Mouse (Mus musculus): ENCODE results near the gene F930015N05Rik. TPM values are rescaled to one million over a fixed set of nuclear protein-coding genes. Genes with fewer than 3 reads are reported as not detected.
A peak's percentile ranks its signal among the peaks of the same experiment; 100 is the strongest.

F930015N05Rik gene
- not detected for total RNA-seq (2021)
- long read RNA-seq, experiment 1 = 0 reads
- long read RNA-seq, experiment 2 = 0 reads

GRCm38 (mm10) chr11:64436412-64436727 lies at the start of gene F930015N05Rik:
Gene F930015N05Rik, minus strand, starts transcription at chr11:64436653.
- DNase-seq = no peak

- DNase-seq = no peak
Measured at GRCm38 (mm10) chr11:64481445-64481844, 45.0 kb upstream of the F930015N05Rik start.

- no peak for DNase-seq
Measured at GRCm38 (mm10) chr11:64473679-64474078, 37.2 kb upstream of the F930015N05Rik start.

- DNase-seq = no peak
Measured at GRCm38 (mm10) chr11:64470689-64471088, 34.2 kb upstream of the F930015N05Rik start.

GRCm38 (mm10) chr11:64468737-64469136 lies 32.3 kb upstream of the F930015N05Rik start:
- DNase-seq = peak in 1 of 2 experiments; percentile 17

GRCm38 (mm10) chr11:64461746-64462145 lies 25.3 kb upstream of the F930015N05Rik start:
- no peak for DNase-seq

GRCm38 (mm10) chr11:64448586-64449315 lies 12.3 kb upstream of the F930015N05Rik start:
- no peak for DNase-seq

- no peak for DNase-seq
Measured at GRCm38 (mm10) chr11:64445227-64445626, 8.8 kb upstream of the F930015N05Rik start.

GRCm38 (mm10) chr11:64442701-64443100 lies 6.2 kb upstream of the F930015N05Rik start:
- no peak for DNase-seq

GRCm38 (mm10) chr11:64442119-64442518 lies 5.7 kb upstream of the F930015N05Rik start:
- DNase-seq = peak; percentile 30 to 70

GRCm38 (mm10) chr11:64438909-64439308 lies 2.5 kb upstream of the F930015N05Rik start:
- DNase-seq = peak in 1 of 2 experiments; percentile 7

GRCm38 (mm10) chr11:64437721-64438120 lies 1.3 kb upstream of the F930015N05Rik start:
- DNase-seq = no peak

GRCm38 (mm10) chr11:64436791-64437298 lies 392 bp upstream of the F930015N05Rik start:
- DNase-seq = no peak

- peak; percentile 28 to 47 for DNase-seq
Measured at GRCm38 (mm10) chr11:64435546-64436411, 674 bp downstream of the F930015N05Rik start.

GRCm38 (mm10) chr11:64434611-64435545 lies 1.6 kb downstream of the F930015N05Rik start, which contains the start of gene Hs3st3a1:
Gene Hs3st3a1, plus strand, starts transcription at chr11:64435332.
- DNase-seq = peak; percentile 79 to 88

GRCm38 (mm10) chr11:64418969-64419368 lies 17.5 kb downstream of the F930015N05Rik start:
- no peak for DNase-seq

- DNase-seq = no peak
Measured at GRCm38 (mm10) chr11:64400534-64401093, 35.8 kb downstream of the F930015N05Rik start.

- DNase-seq = no peak
Measured at GRCm38 (mm10) chr11:64397612-64398011, 38.8 kb downstream of the F930015N05Rik start.

GRCm38 (mm10) chr11:64396949-64397348 lies 39.5 kb downstream of the F930015N05Rik start:
- no peak for DNase-seq

GRCm38 (mm10) chr11:64396331-64396881 lies 40.0 kb downstream of the F930015N05Rik start:
- DNase-seq = peak; percentile 3 to 10

- no peak for DNase-seq
Measured at GRCm38 (mm10) chr11:64386333-64386732, 50.1 kb downstream of the F930015N05Rik start.
